Mouse (Mus musculus): ENCODE measurements around the gene Aig1.

- TF ChIP-seq EP300 (IDR thresholded peaks at IDR 0.05) (no peak), CTCF (IDR thresholded peaks at IDR 0.05) (no peak)
Measured at GRCm38 (mm10) chr10:13684452-13684851, 184.3 kb downstream of the Aig1 start.

Data from lung, postnatal 0 days (tissue).